Mouse (Mus musculus): ENCODE measurements around the gene Rwdd1. TPM values are rescaled to one million over a fixed set of nuclear protein-coding genes. Genes with fewer than 3 reads are reported as not detected.

The Rwdd1 gene
- total RNA-seq, 1 experiment from 2014 or later, result 88.3 TPM

Other genes starting within 250 kb of the Rwdd1 start
- gene Sult3a2, start 232.9 kb downstream of the Rwdd1 start, total RNA-seq (2021), result not detected in 2 replicates
- gene Sult3a1, start 161.9 kb downstream of the Rwdd1 start, total RNA-seq (2021), result not detected in 2 replicates
- gene Rsph4a, start 114.5 kb downstream of the Rwdd1 start, total RNA-seq (2021), result 0.71 and 0.73 TPM in 2 replicates
- 12.3 and 20.2 TPM in 2 replicates for gene Zup1, start 68.4 kb downstream of the Rwdd1 start, total RNA-seq (2021)
- not detected in 2 replicates for gene Trappc3l, start 18.0 kb upstream of the Rwdd1 start, total RNA-seq (2021)
- not detected in 2 replicates for gene Calhm4, start 24.7 kb upstream of the Rwdd1 start, total RNA-seq (2021)
- gene Calhm5, start 76.9 kb upstream of the Rwdd1 start, total RNA-seq (2021), result 0.15 TPM in 1 of 2 replicates, not detected in the other
- gene Calhm6, start 108.4 kb upstream of the Rwdd1 start, total RNA-seq (2021), result 1.2 and 1.3 TPM in 2 replicates
- 16.1 and 24.5 TPM in 2 replicates for gene Dse, start 188.1 kb upstream of the Rwdd1 start, total RNA-seq (2021)

Measured in adrenal gland, postnatal 25 days (tissue).